Mouse (Mus musculus) kidney, embryonic 16.5 days (tissue): ENCODE results near the gene Vcam1. TPM values are rescaled to one million over a fixed set of nuclear protein-coding genes. Genes with fewer than 3 reads are reported as not detected.

ENCODE experiments used
- ATAC-seq: fragments of 200-750 bp; cut with Nextera tagmentation; 2 replicates; pipeline ENCODE4 v1.8.0; 2017; ENCODE audit warnings: moderate TSS enrichment; ENCODE audit not compliant: low FRiP score, low TSS enrichment
- H3K27ac ChIP-seq: fragments of 300-500 bp; sonication (generic); 2 replicates; pipeline ENCODE4 v1.5.1; 2014; ENCODE audit warnings: low read length
- H3K27me3 ChIP-seq: fragments of 300-500 bp; sonication (generic); 2 replicates; pipeline ENCODE4 v1.6.1; 2014; ENCODE audit warnings: low read length, control low read depth, mixed read lengths; ENCODE audit not compliant: insufficient read depth
- H3K36me3 ChIP-seq: fragments of 300-500 bp; sonication (generic); 2 replicates; pipeline ENCODE4 v1.6.1; 2014; ENCODE audit warnings: low read length, control low read depth, mixed read lengths; ENCODE audit not compliant: insufficient read depth
- H3K4me1 ChIP-seq: fragments of 300-500 bp; sonication (generic); 2 replicates; pipeline ENCODE4 v1.6.1; 2014; ENCODE audit warnings: low read length, control low read depth, mixed read lengths; ENCODE audit not compliant: insufficient read depth
- H3K4me2 ChIP-seq: fragments of 300-500 bp; sonication (generic); replicated peaks from 2 replicates; pipeline ENCODE4 v1.6.1; 2014; ENCODE audit warnings: low read depth, low read length
- H3K4me3 ChIP-seq: fragments of 300-500 bp; sonication (generic); 2 replicates; pipeline ENCODE4 v1.5.1; 2014; ENCODE audit warnings: mild to moderate bottlenecking, low read length
- H3K9ac ChIP-seq: fragments of 300-500 bp; sonication (generic); replicated peaks from 2 replicates; pipeline ENCODE4 v1.6.1; 2014; ENCODE audit warnings: low read length
- H3K9me3 ChIP-seq: fragments of 300-500 bp; sonication (generic); 2 replicates; pipeline ENCODE4 v1.6.1; 2016; ENCODE audit warnings: low read length, control low read depth
- WGBS: fragments of 180-500 bp; shearing (Covaris S2); extraction: QIAGEN DNeasy Blood & Tissue Kit; methylation state at CpG from one replicate; pipeline ENCODE4 v1.1.7; 2014; 5-methylcytosine and 5-hydroxymethylcytosine counted together
- polyA plus RNA-seq: library from polyadenylated mRNA; unstranded; fragments of >200 nt; fragmentation: Nextera tagmentation; extraction: Ambion mirVana; gene quantifications from 2 replicates; pipeline ENCODE4 v1.2.1, GENCODE M21; 2015

The Vcam1 gene
- polyA plus RNA-seq, 1 experiment from 2014 or later: 54.2 TPM

DNA sequence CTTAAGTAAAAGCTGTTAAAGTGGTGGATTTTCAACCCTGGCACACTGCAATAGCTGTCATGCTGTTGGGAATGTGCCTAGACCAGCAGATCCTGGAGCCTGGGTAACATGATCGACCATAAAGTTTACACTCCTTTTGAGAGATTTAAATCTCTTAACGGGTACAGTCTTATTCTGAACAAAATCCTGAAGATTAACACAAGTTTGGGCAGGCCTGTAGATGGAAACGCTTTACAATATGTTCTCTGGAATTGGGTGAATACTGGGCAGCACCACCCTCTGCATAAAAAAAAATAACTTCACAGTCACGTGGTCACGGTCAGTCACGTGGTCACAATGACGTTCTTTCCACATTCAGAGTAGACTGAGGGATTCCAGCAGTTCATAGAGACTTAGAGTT lies 10.3 kb downstream of the Vcam1 start:
- Histone ChIP-seq H3K27ac (no peak overlapping the region), H3K36me3 (no peaks in the 10 kb centered on the region; the same call in none of the 2 replicates), H3K4me1 (peaks cover 9% of the 10 kb centered on the region; the same call in 1 of the 2 replicates), H3K4me2 (no peak overlapping the region), H3K9me3 (no peaks in the 10 kb centered on the region), H3K9ac (no peak overlapping the region), H3K4me3 (no peak overlapping the region), H3K27me3 (no peaks in the 10 kb centered on the region)
- no peak for ATAC-seq
- WGBS: 75% methylated on average over 7 of the region's 7 CpGs

DNA sequence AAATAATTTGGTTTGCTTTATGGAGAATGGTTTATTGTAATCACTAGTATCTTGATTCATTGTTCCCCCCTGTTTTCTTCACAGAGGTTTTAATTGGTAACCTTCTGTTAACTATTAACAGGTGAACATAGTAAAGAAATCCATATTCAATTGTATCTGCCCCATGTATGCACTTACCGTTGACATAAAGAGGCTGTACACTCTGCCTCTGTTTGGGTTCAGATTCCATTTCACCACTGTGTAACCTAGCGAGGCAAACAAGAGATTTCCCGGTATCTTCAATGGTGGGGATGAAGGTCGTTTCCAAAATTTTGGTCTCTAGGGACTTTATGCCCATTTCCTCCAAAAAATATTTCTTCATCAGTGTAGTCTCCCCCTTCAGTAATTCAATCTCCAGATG lies 12.4 kb downstream of the Vcam1 start:
- peaks cover 13% of the 10 kb centered on the region for H3K4me1 ChIP-seq
- ATAC-seq: no peak
- H3K27ac ChIP-seq: no peak overlapping the region
- H3K36me3 ChIP-seq: no peaks in the 10 kb centered on the region; the same call in none of the 2 replicates
- H3K4me3 ChIP-seq: no peak overlapping the region
- H3K9me3 ChIP-seq: no peaks in the 10 kb centered on the region
- no peaks in the 10 kb centered on the region for H3K27me3 ChIP-seq
- H3K9ac ChIP-seq: no peak overlapping the region
- H3K4me2 ChIP-seq: no peak overlapping the region
- WGBS: 78% methylated on average over 4 of the region's 4 CpGs

DNA sequence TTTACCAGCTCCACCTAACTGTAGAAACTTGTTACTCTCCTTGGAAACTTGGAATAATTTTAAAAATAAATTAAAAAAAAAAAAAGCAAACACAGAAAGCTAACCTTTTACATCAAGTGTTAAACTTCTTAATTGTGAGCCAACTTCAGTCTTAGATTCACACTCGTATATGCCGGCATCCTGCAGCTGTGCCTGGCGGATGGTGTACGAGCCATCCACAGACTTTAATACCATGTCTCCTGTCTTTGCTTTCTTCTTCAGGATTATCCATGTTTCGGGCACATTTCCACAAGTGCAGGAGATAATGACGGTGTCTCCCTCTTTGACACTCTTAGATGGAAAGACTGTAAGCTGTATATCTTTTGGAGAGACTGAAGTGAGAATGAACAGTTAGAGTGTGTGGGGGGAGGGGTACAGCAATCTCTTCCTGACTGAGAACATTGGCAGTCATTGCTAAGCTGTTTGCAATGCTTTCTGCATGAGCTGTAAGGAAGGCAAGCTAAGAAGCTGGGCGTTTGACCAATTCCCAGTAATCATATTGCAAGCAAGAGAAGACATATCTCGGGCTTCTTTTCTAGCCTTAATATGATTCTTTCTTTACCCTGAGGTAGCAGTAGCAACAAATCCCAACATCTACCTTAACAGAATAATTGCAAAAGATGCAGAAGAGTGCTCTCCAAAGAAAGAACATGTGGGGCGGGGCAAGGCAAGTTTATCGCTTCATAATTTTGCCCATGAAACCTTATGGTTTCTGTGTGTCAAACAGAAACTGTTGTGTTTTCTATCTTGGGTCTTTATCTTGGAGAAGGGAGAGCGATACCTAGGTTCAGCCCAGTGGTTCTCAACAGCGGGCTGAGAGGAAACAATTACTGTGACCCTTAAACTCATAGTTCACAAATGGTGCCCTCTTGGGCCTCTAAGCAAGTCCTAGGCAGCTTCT lies 15.0 kb downstream of the Vcam1 start:
- Histone ChIP-seq H3K4me3 (no peak overlapping the region), H3K27ac (peak overlapping the region; percentile 76), H3K9ac (no peak overlapping the region), H3K9me3 (no peaks in the 10 kb centered on the region), H3K36me3 (no peaks in the 10 kb centered on the region; the same call in none of the 2 replicates), H3K4me1 (peaks cover 13% of the 10 kb centered on the region), H3K27me3 (no peaks in the 10 kb centered on the region), H3K4me2 (peak overlapping the region; percentile 35; the same call in 1 of the 2 replicates)
- 60% methylated on average over 12 of the region's 12 CpGs for WGBS
- no peak; the same call in 1 of the 2 replicates for ATAC-seq

DNA sequence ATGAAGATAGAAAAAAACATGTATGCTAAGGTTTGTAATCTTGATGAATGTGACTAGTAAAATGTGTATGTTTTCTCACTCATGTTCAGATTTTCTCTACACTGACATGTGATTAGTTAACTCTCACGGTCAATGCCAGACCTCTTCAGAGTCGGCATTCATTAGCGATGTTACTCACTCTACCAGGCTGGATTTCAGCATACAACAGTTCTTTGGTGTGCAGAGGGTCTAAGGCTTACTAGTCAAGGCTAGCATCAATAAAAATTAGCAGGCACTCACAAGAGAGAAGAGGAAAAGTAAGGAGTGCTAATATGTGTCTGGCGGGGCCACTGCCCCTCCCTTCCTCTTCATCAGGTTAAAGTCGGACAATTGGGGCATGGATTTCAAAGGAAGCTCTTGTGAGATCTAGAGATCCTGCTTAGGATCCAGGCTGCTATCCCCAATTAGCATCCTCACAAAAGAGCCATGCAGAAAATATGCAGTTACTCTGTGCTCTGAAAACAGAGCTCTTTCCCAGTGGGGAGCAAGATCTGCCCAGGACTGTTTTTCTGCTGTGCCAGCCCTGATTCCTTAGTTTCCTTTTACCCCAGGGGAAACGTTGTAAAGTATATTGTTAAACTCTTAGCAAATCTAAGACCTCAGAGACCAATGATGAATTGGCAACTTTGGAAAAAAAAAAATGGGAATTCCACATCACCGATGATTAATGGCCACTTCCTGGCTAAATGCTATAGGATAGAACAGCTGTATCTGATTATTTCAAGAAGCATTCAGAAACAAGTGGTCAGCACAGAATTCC lies 15.8 kb downstream of the Vcam1 start:
- H3K27ac ChIP-seq: peak overlapping the region; percentile 9
- 33% methylated on average over 7 of the region's 7 CpGs for WGBS

DNA sequence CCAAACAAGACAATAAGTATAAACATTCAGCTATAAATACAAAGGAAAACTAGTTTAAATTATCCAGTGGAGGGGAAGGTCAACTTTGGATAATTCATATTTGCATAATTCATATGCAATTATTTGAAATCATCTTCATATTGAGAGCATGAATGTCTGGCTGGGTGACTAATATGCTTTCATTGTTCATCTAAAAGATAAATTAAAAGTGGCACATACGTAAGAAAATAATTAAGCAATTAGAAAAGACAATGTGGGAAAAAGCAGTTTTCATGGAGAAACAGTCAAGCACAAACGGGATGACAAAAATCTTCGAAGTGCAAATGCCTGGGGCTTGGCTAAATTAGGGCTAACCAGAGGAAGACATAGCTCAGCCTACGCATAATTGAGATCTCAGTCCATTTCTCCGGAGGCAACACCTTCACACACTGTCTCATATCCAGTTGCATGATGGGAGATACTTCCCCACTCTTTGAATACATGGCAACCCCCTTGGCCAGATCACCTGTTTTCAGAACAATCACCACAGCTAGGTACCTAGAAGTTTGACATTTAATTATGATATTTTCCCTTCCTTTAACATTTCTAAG lies 16.6 kb downstream of the Vcam1 start:
- Histone ChIP-seq H3K27ac (no peak overlapping the region), H3K36me3 (no peaks in the 10 kb centered on the region; the same call in none of the 2 replicates), H3K9me3 (no peaks in the 10 kb centered on the region), H3K9ac (no peak overlapping the region), H3K4me3 (no peak overlapping the region), H3K4me1 (peaks cover 13% of the 10 kb centered on the region), H3K27me3 (no peaks in the 10 kb centered on the region), H3K4me2 (no peak overlapping the region)
- ATAC-seq: no peak
- WGBS: 86% methylated on average over 5 of the region's 5 CpGs

More for the DNA sequence above, 15.8 kb downstream of the Vcam1 start:
- H3K9ac ChIP-seq: no peak overlapping the region
- H3K4me2 ChIP-seq: 0 out of 2 replicates have a peak overlapping the region, but pooled peaks have one; percentile 35
- H3K36me3 ChIP-seq: no peaks in the 10 kb centered on the region; the same call in none of the 2 replicates
- H3K9me3 ChIP-seq: no peaks in the 10 kb centered on the region
- no peaks in the 10 kb centered on the region for H3K27me3 ChIP-seq
- no peak; the same call in 1 of the 2 replicates for ATAC-seq
- no peak overlapping the region for H3K4me3 ChIP-seq
- H3K4me1 ChIP-seq: peaks cover 13% of the 10 kb centered on the region

DNA sequence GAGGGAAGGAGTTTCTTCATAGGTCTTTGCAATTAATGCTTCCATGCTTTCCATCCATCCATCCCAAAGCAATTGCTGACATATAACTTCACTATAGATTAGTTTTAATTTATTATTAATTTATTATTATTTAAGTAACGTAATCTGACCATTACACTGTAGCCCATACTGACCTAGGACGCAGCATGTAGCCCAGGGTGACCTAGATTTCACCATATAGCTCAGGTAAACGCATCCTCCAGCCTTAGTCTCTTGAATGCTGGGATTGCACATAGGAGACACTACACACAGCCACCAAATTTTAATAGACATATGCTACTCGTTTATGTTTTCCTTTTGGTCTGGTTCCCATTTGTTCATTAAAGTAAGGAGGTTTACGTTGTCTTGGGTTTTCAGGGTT lies 23.8 kb downstream of the Vcam1 start:
- Histone ChIP-seq H3K27ac (no peak overlapping the region), H3K36me3 (no peaks in the 10 kb centered on the region), H3K27me3 (no peaks in the 10 kb centered on the region), H3K4me1 (no peaks in the 10 kb centered on the region), H3K4me3 (no peak overlapping the region), H3K9ac (no peak overlapping the region), H3K9me3 (no peaks in the 10 kb centered on the region), H3K4me2 (peak overlapping the region; percentile 51)
- no peak for ATAC-seq
- WGBS: 78% methylated on average over 5 of the region's 5 CpGs

DNA sequence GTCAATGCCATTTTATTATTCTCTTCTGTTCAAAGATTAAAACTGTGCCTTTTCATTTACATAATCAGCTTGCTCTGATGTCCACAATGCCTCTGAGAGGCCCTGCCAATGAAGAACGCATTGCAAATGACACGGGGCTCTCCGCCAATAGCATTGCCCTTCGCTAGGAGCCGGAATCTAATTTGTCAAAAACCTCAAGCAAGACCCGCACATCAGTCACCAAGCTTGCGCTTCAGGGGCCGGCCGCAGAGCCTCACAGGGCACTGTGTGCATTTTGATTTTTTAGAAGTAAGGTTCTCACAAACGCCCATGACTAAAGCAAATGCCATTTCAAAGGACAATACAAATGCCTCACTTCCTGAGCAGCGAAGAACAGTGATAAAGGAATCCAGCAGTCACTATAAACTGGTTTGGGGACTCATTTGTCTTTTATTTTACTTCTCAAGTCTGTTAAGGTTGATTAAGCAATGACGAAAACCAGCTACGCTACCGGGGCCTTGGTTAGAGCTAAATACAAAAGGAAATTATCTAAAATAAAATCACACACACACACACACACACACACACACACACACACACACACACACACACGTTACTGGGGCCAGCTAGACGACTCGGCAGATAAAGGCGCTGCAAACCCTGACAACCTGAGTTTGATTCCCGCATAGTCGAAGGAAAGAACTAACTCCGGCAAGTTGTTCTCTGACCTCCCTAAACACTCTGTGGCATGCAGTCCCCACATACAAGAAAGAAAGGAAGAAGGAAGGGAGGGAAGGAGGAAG lies 24.4 kb downstream of the Vcam1 start:
- Histone ChIP-seq H3K36me3 (no peaks in the 10 kb centered on the region), H3K9ac (peak overlapping the region; percentile 38; the same call in 1 of the 2 replicates), H3K4me1 (no peaks in the 10 kb centered on the region), H3K27me3 (no peaks in the 10 kb centered on the region), H3K27ac (no peak overlapping the region), H3K9me3 (no peaks in the 10 kb centered on the region), H3K4me3 (peak overlapping the region; percentile 30), H3K4me2 (peak overlapping the region; percentile 51)
- ATAC-seq: peak; percentile 74; the same call in 1 of the 2 replicates
- 23% methylated on average over 21 of the region's 21 CpGs for WGBS

DNA sequence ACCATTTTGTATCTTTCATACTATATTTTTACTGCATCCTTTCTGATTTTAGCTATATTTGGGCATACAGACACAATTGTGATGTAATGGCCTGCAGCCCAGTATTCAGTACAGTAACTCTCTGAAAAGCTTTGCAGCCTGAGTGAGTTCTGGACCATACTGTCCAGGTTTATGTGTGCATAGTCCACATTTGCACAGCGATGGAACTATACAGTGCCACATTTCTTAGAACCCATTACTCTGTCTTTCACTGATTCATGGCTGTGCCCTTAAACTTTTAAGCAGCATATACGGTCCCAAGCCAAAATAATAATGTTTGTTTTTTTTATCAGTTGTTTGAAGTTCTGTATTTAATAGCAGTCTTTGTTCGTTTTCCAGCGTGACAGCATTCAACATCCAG lies 25.2 kb downstream of the Vcam1 start:
- Histone ChIP-seq H3K9ac (no peak overlapping the region), H3K4me1 (no peaks in the 10 kb centered on the region), H3K9me3 (no peaks in the 10 kb centered on the region), H3K27me3 (no peaks in the 10 kb centered on the region), H3K27ac (no peak overlapping the region), H3K4me3 (no peak overlapping the region), H3K4me2 (no peak overlapping the region), H3K36me3 (no peaks in the 10 kb centered on the region)
- WGBS: 56% methylated on average over 4 of the region's 4 CpGs
- ATAC-seq: no peak

DNA sequence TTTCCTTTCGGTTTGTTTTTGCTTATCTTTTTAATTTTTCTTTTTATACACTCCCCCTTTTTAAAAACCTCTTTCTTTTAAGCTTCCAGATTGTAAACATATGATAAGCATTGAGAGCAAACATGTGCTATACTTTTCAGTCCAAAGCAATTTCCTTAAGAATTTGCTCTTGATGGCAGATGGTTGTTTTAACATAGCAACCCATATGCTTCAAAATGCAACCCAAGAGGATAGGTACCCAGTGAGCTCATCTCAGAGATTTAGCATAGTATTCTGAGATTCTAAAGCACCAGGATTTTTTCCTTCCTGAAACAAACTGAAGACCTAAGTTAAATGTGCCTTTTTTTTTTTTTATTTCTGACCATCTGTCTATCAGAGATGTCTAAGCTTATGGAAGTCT lies 28.6 kb downstream of the Vcam1 start:
- H3K36me3 ChIP-seq: no peaks in the 10 kb centered on the region
- H3K4me3 ChIP-seq: no peak overlapping the region
- no peak overlapping the region for H3K27ac ChIP-seq
- H3K4me1 ChIP-seq: no peaks in the 10 kb centered on the region
- WGBS: 69% methylated on average over 1 of the region's 1 CpGs
- no peak overlapping the region for H3K4me2 ChIP-seq
- no peaks in the 10 kb centered on the region for H3K9me3 ChIP-seq
- H3K9ac ChIP-seq: no peak overlapping the region
- H3K27me3 ChIP-seq: no peaks in the 10 kb centered on the region
- no peak for ATAC-seq
